Mouse (Mus musculus): ENCODE results near the gene Olfr310.

Gene Olfr310

DNA sequence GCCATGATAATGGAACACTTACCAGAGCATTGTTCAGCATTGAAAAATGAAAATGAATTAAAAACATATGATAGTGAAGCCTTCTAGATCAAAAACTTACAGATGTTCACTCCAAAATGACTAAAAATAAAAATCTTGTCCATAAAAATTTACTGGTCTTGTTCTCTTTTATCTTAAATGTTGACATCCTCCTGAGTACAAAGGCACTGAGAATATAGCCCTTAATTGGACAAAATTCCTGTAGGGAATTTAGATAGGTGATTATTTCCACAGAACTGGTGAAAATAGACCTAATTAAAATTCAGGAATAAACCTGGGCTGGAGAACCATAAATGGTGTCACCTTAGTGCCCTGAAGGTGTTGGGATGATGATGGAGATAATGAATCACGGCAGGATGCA, at the start of gene Olfr310:
Gene Olfr310, minus strand, starts transcription at position 101 of the 400 bp plus-strand sequence.
- DNase-seq (ENCODE audit: low spot score), result no peak

DNA sequence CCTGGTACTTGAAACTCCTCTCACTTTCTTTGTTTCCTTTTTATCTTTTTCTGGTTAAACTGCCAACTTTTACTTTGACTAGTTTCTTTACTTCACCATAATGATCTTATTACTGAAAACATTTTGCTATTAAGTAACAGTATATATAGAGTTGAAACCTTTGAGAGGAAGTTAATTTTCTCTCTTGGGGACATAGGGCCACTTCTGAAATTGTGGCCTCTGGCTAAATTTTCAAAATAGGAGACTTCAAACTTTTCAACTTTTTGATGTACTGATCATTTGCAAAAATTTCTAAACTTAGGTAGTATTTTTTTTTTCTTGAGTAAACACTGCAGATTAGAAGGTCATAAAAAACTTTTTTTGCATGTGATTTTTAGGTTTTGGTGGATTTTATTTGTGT, 48.6 kb upstream of the Olfr310 start, which contains the start of gene Olfr308:
Gene Olfr308, minus strand, starts transcription at position 101 of the 400 bp plus-strand sequence.
- DNase-seq (ENCODE audit: low spot score), result no peak

DNA sequence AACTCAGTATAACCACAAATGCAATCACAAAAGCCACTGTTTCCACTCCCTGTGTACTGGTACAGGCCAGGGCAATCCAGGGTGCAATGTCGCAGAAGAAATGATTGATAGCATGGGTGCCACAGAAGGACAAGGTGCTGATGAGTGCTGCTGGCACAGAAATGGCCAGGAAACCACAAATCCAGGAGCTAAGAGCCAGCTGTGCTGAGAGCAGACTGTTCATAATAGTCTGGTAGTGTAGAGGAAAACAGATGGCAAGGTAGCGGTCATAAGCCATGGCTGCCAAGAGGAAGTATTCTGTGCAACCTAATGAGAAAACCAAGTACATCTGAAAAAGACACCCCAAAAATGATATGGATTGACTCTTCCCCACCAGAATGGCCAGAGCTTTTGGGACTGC, 44.4 kb upstream of the Olfr310 start:
- no peak for DNase-seq (ENCODE audit: low spot score)

DNA sequence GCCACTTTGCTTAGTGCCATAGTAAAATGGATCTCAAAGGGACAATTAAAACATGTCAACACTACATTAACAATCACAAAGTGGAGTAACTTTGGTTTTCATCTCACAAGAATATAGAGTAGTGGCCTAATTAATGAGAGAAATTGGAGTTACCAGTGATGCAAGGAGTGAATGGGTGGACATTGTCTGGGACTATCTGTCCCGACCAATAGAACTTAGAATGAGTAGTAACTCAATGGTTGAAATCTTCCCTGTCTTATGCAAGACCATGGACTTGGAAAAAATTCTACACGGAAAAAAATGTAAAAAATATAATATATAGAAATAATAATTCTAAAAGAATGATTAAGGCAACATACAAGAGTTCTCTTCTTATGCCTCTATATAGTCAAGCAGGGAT, 36.6 kb upstream of the Olfr310 start, which contains the start of gene Olfr309:
Gene Olfr309, minus strand, starts transcription at position 101 of the 400 bp plus-strand sequence.
- DNase-seq (ENCODE audit: low spot score), result no peak

- DNase-seq (ENCODE audit: low spot score), result no peak
Observed at GRCm38 (mm10) chr7:86246208-86246607, 30.8 kb downstream of the Olfr310 start, which contains the start of gene Vmn2r76. Gene Vmn2r76 (minus strand): TSS chr7:86246308.

All from layer of hippocampus, adult 9-10 months (tissue).